Mouse (Mus musculus) gastrocnemius, postnatal 25 days (tissue): ENCODE measurements around the gene Rad51c. TPM values are rescaled to one million over a fixed set of nuclear protein-coding genes. Genes with fewer than 3 reads are reported as not detected.
A peak's percentile ranks its signal among the peaks of the same experiment; 100 is the strongest.

Experiments
- DNase-seq: peaks from one replicate; pipeline ENCODE4 v3.0.0; 2022
- total RNA-seq, 2 experiments: library from RNA; stranded (reverse); gene quantifications; 1 replicate in 1 of 2; 2 replicates in 1 of 2; pipeline ENCODE4 v1.2.3; 2021

Gene Rad51c
- total RNA-seq, 2 experiments from 2014 or later: 0.15 to 0.51 TPM

DNA sequence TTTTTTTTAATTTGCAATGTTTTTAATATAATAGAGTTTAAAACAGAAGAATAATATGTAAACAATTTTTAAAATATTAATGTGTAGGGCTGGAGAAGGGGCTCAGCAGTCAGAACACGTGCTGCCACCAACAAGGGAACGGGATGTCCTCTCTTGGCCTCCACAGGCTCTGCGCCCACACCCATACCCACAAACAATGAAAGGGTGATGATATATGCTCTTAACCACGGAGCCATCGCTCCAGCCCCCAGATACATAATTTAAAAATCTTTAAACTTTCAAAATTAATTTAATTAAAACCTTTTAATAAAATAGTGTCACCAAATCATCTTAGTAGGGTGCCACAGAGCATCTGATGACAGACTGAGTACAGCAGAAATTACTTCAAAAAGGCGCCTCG is 37.7 kb downstream of the Rad51c start:
- no peak for DNase-seq

GRCm38 (mm10) chr11:87365120-87365519 is 39.6 kb downstream of the Rad51c start:
- DNase-seq: no peak

GRCm38 (mm10) chr11:87359262-87359612 is 45.5 kb downstream of the Rad51c start:
- DNase-seq: no peak

DNA sequence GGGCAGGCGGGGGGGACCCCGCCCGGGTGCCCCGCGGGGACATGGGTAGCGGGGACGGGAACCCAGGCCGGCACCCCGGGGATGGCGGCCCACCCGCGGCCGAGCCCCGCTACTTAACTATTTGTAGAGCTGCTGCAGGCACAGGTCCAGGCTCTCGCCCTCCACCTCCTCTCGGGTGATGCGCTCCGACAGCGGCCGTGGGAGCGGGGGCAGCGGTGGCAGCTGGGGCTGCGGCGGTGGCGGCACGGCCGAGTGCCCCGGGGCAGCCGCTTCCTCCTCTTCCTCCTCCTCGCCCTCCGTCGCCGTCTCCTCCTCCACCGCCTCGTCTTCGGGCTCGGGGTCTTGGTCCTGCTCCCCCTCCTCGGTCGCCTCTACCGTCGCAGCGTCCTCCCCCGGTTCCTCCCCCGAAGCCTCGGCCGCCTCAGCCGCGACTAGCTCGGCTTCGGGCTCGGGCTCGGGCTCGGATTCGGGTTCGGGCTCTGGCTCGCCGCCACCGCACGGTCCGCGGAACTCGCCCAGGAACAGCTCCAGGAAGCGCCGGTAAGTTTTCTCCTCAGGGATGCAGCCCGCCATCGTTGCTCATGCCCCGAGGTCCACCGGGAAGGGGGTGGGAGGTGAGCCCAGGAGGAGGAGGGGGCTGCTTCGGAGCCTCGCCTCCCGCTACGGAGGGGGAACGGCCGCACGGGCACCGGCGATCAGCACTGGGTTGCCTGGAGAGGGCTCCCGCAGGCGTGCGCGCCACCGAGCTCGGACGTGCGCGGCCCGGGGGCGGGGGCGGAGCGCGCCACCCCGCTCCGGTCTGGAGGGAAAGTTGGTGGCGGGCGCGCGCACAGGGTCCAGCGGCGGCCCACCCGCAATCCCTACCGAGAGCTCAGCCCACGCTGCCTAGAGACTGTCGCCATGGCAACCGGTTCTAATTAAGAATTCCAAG is 46.2 kb downstream of the Rad51c start, which contains the start of gene Ppm1e:
TSS of gene Ppm1e (minus strand) at position 693 of the 931 bp plus-strand sequence.
- DNase-seq: peak; percentile 63

- no peak for DNase-seq
These were observed 47.1 kb downstream of the Rad51c start for GRCm38 (mm10) chr11:87357317-87358300.

- DNase-seq: no peak
These were observed 49.9 kb downstream of the Rad51c start for GRCm38 (mm10) chr11:87354861-87355260.

GRCm38 (mm10) chr11:87353646-87354170 is 51.0 kb downstream of the Rad51c start:
- no peak for DNase-seq

Other genes starting within 250 kb of the Rad51c start
- under 1 TPM; 0.59 to 0.67 TPM for gene Ppm1e, start 45.9 kb downstream of the Rad51c start, total RNA-seq
- under 1 TPM in 1 of 2 experiments, not detected in 1; 0.27 TPM for gene Tex14, start 111 bp upstream of the Rad51c start, total RNA-seq
- gene Gm11492, start 161.7 kb upstream of the Rad51c start, total RNA-seq: not detected
- gene Sept4, start 163.9 kb upstream of the Rad51c start, total RNA-seq: 10 to 100 TPM; 10.9 to 14.7 TPM
- gene Mtmr4, start 187.2 kb upstream of the Rad51c start, total RNA-seq: 10 to 100 TPM in 1 of 2 experiments, 1 to 10 TPM in 1; 9.9 to 13.0 TPM
- not detected for gene Hsf5, start 212.2 kb upstream of the Rad51c start, total RNA-seq